Mouse (Mus musculus): ENCODE measurements at regions not wholly inside any gene's neighbourhood (a gene's known extent, or its start where the extent isn't known, plus 50 kb on each side); places are given as distances from the start of the nearest gene placed in this dataset.
A peak's percentile ranks its signal among the peaks of the same experiment; 100 is the strongest.

DNA sequence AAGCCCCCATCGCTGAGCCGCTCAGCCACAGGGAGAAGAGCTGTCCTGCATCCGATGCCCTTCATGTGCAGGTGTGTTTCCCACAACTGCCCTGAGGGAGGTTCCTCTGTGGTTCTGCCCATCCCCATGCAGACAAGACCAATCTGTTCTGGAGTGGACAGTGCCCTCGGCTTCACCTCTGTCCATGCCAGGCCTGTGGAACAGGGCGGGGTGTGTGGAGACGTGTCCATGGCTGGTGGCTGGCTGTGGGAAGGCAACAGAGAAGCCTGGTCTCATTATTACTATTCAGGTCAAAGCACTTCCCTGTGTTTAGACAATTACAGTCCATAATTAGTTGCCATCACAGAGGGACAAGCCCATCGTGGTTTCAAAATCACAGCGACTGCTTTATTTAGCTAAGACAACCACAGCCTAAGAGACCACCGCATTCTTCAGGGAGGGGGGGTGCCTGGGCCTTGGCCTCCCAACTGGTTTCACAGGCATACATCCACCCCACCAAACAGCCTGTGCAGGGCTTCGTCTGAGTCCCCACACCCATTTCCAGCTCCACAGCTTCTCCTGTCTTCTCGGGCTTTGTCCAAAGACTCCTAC, 97.7 kb downstream of the Rplp1 start:
- DNase-seq (ENCODE audit: low read depth, low spot score), result no peak

DNA sequence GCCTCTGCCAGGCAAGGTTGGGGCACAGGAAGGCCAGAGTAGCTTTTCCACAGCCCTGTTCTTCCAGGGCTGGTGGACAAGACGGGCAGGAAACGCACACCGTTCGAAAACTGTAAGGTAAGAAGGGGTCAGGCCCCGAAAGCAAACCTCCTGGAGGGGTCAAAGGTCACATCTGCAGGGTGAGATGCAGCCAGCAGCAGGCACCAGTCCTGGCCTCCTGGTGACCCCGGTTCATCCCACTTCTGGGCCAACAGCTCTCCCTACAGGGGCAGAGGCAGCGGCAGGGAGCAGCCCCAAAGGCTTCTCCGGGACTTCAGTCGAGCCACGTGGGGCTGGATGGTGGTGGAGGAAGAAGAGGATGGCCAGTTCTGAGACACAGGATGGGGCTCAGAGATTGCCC, 98.3 kb downstream of the Rplp1 start:
- DNase-seq (ENCODE audit: low read depth, low spot score), result no peak

DNA sequence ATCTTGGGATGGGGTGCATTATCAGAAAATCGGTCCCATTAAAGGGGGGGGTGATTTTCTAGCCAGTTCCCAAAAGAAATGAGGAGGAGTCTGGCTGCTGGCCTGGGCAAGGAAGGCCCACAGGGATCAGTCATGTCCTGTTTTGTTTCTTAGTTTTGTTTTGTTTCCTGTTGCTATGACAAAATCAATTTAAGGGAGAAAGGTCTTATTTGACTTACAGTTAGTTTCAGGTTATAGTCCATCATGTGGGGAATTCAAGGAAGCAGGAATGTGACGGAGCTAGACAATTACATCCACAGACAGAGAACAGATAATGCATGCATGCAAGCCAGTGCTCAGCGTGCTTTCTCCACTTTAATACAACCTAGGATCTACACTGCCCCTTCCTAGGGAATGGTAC, 101.1 kb downstream of the Rplp1 start:
- DNase-seq (ENCODE audit: low read depth, low spot score), result peak; percentile 20

DNA sequence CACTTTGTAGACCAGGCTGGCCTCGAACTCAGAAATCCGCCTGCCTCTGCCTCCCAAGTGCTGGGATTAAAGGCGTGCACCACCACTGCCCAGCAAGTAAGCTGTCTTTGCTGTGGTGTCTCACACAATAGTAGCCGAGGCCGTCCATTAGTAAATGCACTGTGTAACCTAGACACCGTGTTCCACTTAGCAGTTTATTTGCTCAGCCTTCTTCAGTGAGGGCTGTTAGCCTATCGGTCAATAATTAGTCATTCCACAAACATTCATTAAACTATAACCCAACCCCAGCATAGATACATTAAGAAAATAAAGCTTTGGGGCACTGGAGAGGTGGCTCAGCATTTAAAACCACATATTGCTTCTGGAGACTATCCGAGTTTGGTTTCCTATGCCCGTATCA, 102.0 kb downstream of the Rplp1 start:
- DNase-seq (ENCODE audit: low read depth, low spot score), result no peak

DNA sequence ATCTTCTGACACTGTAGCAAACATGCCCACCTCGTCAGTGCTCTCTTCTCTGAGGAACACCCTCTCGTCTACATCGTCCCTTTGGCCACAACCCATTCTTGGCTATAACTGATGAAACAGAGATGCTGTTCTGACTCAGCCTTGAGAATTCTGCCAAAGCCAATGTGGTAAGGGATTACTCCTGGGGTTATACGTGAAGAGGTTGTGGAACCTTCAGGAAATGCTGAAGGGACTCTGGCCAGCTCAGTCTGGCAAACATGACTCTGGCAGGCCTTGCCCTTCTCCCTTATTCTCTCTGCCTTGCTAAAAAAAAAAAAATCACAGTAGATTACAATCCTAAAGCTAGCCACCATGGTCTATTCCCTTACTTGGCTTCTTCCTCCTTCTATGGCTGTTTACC, 103.9 kb downstream of the Rplp1 start:
- no peak for DNase-seq (ENCODE audit: low read depth, low spot score)

DNA sequence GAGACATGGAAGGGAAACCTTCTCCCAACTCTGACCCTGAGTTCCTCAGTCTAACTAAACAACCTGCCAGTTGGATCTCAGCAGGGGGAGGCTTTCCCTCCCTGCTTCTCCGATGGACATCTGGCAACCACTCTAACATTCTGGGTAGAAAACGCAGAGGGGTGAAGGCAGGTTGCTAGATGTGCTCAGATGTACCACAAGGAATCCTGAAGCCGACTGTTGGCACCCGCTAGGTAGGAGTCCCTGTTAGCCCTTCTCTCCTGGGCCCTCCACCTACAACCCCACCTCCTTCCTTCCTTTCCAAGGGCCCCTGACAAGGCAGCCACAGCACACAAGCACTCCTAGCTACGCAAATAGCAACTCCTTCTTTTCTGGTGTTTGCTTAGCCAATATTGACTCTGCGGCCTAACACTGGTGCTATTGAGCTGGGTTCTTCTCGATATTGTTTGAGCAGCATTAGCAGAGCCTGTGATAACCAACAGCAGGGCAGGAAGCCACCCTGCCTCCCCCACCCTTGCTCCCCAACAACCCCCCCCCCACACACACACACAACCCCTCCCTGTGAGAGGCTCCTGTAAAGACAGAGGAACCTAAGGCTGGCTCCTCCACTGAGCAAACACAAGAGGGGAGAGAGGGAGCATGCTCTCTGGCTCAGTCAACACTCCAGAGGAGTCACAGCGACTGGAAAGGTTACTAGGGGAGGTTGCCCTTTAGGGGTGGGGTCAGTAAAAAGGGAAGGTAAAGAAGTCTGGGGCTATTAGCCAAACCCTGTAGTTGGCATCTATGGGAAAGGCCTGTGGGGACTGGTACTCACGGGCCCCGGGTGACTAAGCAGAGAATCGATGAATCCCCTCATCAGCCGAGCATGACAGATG, 105.8 kb downstream of the Rplp1 start:
- no peak for DNase-seq (ENCODE audit: low read depth, low spot score)

DNA sequence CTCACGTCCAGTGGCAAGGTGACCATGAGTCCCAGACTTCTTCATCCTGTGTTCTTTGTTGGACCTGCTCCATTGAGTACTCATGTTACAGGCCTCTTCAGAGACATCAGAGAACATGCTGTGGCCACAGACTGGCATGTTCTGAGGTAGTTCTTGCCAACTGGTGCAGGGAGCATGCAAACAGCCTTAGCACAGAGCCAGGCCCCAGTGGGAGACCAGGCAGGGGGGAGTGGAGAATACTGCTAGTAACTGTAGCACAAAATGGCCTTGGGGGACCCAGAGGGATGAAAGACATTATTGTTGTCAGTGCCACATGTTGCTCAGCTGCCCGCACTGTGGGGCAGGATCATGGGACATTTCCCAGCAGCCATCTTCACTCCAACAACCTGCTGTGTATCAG, 108.4 kb downstream of the Rplp1 start:
- DNase-seq (ENCODE audit: low read depth, low spot score), result no peak

DNA sequence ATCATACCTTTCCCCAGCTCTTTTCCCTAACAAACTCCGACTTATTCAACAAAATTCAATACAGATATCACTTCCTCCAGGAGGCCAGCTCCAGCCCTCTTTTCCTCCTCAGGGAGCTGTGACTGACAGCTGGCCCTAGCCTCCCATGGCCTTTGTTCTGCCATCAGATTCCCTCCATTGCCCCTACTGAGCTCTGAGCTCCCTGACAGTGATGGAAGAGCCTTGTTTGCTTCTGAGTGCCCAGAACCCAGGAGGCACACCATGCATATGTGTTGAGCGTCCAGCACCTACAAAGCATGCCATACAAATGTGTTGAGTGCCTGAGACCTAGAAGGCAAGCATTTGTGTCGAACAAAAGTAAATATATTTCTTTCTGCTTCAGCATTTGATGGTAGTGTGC, 110.8 kb downstream of the Rplp1 start:
- DNase-seq (ENCODE audit: low read depth, low spot score), result no peak

DNA sequence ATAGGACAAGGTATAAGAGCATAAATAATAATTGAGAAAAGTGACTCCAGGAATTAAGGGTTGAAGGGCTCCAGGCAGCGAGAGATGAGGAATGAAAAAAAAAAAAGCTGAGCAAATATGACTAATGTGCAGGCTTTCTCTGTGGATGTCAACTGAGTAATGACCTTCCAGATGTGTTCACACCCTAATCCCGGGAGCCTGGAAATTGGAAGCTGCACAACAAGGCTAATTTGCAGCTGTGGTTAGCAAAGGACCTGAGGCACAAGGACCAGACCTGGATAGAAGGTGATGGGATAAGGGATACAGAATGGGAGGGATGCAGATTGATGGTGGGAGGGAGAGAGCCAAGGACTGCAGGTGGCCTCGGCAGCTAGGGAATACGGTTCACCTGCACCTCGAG, 111.6 kb downstream of the Rplp1 start:
- no peak for DNase-seq (ENCODE audit: low read depth, low spot score)

DNA sequence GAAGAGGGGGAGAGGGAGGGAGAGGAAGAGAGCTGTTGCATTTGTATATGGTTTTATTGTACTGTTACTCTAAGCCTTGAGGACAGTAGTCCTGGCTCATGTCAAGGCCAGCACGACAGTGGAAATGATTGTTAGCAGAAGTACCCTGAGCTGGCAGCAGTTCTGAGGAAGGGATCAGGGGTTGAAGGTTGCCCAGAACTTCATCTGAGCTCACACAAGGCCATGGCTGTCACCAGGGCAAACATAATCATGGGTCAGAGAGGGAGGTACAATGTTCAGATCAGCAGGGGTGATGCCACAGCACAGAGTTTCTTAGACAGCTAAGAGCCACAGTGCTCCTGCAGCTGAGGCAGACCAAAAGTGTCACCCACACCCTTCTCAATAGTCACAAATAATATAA, 114.8 kb downstream of the Rplp1 start:
- DNase-seq (ENCODE audit: low read depth, low spot score), result no peak

DNA sequence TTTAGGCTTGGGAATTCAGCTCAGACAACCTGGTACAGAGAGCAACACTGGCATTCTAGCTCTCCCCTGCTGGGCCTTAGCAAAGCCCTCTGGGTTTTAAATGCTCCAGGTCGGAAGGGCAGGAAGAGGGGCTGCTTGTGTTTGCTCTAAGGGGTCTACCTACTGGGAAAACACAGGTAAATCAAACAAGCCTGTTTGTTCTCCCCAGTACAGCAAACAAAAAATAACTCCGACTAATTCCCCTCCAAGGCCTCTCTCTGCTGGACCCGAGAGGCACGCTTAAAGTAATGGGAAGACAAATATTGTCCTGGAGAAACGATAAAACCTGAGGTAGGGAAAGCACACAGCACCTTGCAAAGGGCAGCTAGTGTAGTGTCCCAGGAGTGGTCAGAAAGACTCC, 118.4 kb downstream of the Rplp1 start:
- DNase-seq (ENCODE audit: low read depth, low spot score), result no peak

DNA sequence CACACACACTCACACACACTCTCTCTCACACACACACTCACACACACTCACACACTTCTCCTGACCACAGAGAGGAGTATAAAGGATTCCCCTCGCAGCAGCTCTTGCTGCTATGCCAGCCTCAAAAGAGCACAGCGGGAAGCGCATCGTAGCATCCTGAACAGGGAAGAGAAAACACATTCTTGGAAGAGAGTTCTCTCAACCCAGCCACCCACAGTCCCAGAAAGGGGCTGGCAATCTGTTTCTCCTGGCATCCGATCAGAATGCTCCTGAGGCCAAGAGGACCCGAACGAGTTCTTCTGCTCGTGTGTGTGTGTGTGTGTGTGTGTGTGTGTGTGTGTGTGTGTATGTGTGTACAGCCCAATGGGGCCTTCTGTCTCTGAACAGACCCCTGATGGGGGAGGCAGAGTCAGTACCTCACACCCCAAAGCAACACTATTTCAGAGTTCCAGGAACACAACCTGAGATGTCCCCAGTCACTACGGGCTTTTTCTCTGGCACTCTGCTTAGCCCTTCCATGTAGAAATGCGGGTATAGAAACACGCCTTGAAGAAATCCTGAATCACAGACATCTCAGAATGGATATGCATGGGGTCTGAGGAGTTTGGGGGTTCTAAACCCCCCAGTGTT, 122.8 kb downstream of the Rplp1 start:
- no peak for DNase-seq (ENCODE audit: low read depth, low spot score)

DNA sequence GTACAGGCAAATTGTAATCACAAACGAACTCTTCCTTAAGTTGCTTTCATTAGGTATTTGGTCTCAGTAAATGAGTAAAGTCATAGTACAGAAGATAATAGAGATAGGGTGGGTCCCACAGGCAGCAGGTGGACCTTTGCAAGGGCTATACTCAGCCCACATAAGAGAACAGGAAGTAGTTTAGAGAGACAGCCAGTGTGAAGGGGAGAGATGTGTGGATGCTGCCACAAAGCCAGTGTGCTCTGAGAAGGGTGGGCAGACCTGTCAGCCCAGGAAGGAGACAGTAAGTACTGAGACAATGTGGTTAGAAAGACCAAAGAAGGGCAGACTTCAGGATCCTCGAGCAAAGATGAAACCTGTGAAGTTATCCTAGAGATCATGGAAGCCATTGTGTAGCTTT, 123.5 kb downstream of the Rplp1 start:
- peak; percentile 19 for DNase-seq (ENCODE audit: low read depth, low spot score)

DNA sequence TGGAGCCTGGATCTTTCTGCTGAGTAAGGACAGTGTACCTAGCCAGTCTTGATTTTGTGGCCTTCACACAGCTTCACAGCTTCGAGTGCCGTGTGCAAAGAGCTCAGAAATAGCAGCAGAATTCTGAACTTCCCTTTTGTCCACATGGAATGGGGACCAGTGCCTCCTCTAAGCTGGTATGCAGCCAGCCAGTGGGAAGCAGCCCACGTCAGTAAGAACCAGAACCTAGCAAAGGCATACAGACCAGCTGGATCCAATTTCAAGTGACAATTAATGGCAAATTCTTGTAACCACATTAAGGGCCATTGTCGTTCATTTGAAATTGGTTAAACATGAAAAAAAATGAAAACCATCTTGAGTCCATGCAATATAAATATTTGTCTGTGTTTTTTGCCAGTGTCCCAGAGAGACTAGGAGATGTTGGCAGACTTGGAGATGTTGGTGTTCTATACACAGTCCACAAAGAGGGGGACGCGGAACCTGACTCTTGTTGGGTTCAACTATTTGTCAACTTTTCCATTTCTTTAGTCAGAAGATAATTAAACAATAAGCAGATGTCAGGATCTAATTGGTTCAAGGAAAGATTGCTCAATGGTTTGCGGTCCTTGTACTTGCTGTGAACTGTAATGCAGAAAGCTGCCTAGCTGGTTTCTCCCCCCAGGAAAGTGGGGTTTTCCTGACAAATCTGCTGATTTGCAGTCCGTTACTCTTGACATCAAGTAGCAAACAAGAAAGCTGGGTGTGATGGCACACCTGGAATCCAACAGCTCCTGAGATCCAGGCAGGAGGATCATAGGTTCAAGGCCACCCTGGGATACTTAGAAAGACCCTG, 125.1 kb downstream of the Rplp1 start:
- no peak for DNase-seq (ENCODE audit: low read depth, low spot score)

DNA sequence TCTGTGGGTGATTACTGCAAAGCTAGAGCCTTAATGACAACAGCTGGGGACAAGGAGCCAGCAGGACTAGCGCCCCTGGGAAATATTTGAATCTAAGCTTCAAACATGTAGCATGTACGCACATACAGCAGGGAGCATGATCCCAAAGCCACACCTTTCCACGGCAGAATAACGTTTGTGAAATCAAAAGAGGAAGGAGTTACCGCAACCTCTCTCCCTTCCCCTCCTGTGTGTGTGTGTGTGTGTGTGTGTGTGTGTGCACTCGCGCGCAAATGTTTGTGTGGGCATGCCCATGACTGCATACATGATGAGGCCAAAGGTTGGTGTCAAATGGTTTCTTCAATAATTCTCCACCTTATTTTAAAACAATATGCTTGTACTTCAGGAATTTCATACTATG, 132.9 kb downstream of the Rplp1 start:
- no peak for DNase-seq (ENCODE audit: low read depth, low spot score)

DNA sequence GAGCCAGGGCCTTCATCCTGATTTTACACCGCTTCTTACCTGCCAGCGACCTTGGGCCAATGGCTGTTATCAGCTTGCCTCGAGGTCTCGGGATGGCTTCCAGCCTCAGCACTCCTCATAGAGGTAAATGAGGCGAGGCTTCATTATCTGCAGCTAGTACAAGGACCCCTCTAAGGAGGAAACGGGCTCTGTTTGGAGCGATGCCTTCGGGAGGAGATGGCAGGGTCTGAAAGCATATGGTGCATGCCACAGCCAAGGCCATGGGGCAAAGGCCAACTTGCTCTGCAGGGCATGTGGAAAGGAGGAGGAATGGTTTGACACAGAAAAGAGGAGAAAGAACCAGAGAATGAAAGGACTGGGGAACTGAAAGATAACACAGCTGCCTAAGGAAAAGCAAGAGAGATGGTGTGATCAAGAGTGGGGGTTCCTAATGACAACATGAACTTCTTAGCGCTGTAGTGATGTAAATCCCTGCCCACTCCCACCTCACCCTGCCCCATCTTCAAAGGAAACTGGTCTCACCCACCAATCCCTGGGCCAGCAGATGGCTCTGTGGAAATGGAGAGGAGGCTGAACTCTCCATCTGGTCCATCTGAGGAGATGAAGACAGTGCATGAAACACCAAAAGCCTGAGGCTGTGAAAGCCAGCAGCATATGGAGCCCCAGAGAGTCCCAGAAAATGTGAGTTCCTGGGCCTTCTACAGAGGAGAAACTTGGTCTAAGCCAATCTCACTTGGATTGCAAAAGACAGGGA, 134.0 kb downstream of the Rplp1 start:
- DNase-seq (ENCODE audit: low read depth, low spot score), result no peak

DNA sequence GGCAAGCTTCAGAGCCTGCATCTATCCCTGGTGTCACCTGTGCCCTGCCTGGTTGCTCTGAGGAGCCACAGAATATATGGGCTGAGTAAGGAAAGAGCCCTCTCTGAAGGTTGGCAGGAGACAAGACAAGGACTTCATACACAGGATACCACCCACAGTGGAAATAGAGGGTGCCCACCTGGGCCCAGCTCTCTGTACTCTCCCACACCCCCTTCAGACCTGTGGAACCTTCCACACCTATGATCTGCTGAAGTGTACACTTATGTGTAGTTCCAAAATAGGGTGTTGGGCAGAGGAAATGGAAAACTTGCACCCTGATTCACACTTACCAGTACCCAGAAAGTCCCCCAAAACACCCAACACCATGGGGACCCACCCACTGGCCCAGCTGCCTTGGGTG, 135.2 kb downstream of the Rplp1 start:
- DNase-seq (ENCODE audit: low read depth, low spot score), result peak; percentile 16

DNA sequence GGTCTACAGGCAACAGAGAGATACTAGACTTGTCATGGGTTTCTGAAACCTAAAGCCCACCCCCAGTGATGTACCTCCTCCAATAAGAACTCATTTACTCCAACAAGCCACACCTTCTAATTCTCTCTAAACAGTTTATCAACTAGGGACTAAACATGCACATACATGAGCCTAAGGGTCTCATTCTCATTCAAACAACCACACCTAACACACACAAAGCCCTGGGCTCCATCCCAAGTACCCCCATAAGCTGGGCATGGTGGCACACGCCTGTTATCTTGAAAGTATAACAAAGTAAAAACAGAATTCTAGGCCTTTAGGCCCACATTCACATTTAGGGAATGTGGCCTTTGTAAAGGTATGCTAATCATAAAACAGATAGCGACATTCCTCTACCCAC, 137.9 kb downstream of the Rplp1 start:
- DNase-seq (ENCODE audit: low read depth, low spot score), result no peak

DNA sequence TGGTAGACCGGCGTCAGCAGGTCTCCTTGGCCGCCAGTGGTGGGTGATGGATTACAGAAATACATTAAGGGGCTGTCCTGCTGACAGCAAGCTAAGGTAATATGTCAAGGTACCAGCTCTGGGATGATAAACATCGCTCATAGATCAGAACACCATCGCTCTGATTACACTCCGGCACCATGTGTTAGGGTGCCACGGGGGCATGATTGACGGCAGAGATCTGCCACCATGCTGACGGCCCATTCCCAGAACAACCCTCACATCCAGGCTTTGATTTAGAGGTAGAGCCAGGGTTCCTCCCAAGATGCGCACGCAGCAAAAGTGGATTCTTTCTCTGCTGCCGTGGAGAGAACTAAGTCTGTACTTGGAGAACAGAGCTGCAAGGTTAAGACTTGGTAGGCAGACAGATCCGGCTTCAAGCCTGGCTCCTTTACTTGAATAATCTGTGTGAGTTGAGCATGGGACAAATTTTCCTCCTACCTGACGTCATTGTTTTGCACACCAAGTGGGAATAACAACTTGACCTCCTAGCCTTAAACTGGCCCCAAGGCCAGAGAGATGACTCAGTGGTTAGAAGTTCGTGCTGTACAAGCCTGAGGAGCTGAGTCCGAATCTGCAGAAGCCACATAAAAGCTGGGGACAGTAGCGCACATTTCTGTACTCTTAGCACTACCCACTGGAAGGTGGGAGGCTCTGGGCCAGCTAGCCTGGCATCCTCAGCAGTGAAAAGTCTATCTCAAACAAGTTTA, 144.0 kb downstream of the Rplp1 start:
- no peak for DNase-seq (ENCODE audit: low read depth, low spot score)

DNA sequence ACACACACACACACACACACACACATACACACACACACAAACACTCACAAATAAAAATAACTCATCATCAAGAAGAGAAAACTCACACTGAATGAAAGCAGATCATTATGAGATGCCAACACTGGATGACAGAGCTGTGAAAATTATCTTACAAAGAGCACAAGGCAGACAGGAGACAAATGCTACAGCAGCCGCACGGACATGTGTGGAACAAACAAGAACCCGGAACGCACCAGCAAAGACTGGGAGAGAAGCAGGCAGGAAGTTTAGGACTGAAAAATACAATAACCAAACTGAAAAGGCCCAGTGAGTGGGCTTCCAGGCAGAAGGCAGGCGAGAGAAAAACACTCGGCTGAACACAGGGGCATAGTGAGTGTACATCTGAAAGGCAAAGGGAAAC, 148.2 kb downstream of the Rplp1 start:
- DNase-seq (ENCODE audit: low read depth, low spot score), result no peak

DNA sequence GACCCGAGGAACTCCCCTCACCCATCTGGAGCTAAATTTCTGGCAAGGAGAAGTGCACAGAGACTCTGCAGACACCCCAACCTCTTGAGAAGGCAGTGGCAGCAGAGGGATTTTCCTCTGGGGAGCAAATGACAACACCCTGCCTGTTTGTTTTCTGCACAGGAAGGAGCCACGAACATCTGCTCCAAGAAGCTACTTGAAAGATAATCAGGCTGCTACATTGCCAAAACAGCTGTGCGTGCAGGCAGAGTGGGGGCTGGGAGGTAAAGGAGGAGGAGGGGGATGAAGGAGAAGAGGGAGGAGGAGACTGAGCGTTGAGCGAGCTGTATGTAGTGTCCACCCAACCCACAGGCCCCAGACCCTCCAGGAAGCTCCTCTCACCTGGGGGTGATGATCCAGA, 149.0 kb downstream of the Rplp1 start:
- DNase-seq (ENCODE audit: low read depth, low spot score), result peak; percentile 36
